Mouse (Mus musculus) limb, embryonic 13.5 days (tissue): ENCODE measurements around the gene Zfp568. TPM values are rescaled to one million over a fixed set of nuclear protein-coding genes. Genes with fewer than 3 reads are reported as not detected.

Source experiments
- ATAC-seq: fragments of 200-750 bp; cut with Nextera tagmentation; 2 replicates; pipeline ENCODE4 v1.8.0; 2017; ENCODE audit warnings: low read depth, moderate number of reproducible peaks, moderate TSS enrichment; ENCODE audit not compliant: low FRiP score
- H3K27ac ChIP-seq: fragments of 300-500 bp; sonication (generic); 2 replicates; pipeline ENCODE4 v1.5.1; 2015; ENCODE audit warnings: inconsistent platforms, mild to moderate bottlenecking, moderate library complexity
- H3K27me3 ChIP-seq: fragments of 300-500 bp; sonication (generic); 2 replicates; pipeline ENCODE4 v1.6.1; 2015; ENCODE audit warnings: mild to moderate bottlenecking, inconsistent platforms
- H3K36me3 ChIP-seq: fragments of 300-500 bp; sonication (generic); 2 replicates; pipeline ENCODE4 v1.6.1; 2015; ENCODE audit warnings: inconsistent platforms, mild to moderate bottlenecking, moderate library complexity
- H3K4me1 ChIP-seq: fragments of 300-500 bp; sonication (generic); 2 replicates; pipeline ENCODE4 v1.6.1; 2015; ENCODE audit warnings: inconsistent platforms
- H3K4me2 ChIP-seq: fragments of 300-500 bp; sonication (generic); replicated peaks from 2 replicates; pipeline ENCODE4 v1.6.1; 2015; ENCODE audit warnings: inconsistent platforms, mild to moderate bottlenecking, moderate library complexity
- H3K4me3 ChIP-seq: fragments of 300-500 bp; sonication (generic); 2 replicates; pipeline ENCODE4 v1.5.1; 2015; ENCODE audit warnings: moderate library complexity, mild to moderate bottlenecking, inconsistent platforms
- H3K9ac ChIP-seq: fragments of 300-500 bp; sonication (generic); 2 replicates; pipeline ENCODE4 v1.6.1; 2015; ENCODE audit warnings: mild to moderate bottlenecking, inconsistent platforms
- H3K9me3 ChIP-seq: fragments of 300-500 bp; sonication (generic); 2 replicates; pipeline ENCODE4 v1.6.1; 2016; ENCODE audit warnings: inconsistent platforms
- WGBS: fragments of 180-500 bp; shearing (Covaris S2); methylation state at CpG from one replicate; pipeline ENCODE4 v1.1.7; 2015; 5-methylcytosine and 5-hydroxymethylcytosine counted together
- polyA plus RNA-seq: library from polyadenylated mRNA; unstranded; fragments of >200 nt; fragmentation: Nextera tagmentation; extraction: Ambion mirVana; gene quantifications from 2 replicates; pipeline ENCODE4 v1.2.1, GENCODE M21; 2015

Gene Zfp568
- 27.2 and 27.9 TPM in 2 replicates for polyA plus RNA-seq

- peak within 1 kb of the TSS; percentile 92 for H3K9ac ChIP-seq
- H3K27ac ChIP-seq: peak within 1 kb of the TSS; percentile 97
- H3K9me3 ChIP-seq: no peaks in the 10 kb centered on the region
- H3K4me1 ChIP-seq: peaks cover 34% of the 10 kb centered on the region
- peaks cover 29% of the 10 kb centered on the region for H3K36me3 ChIP-seq
- H3K27me3 ChIP-seq: no peaks in the 10 kb centered on the region
- peak within 1 kb of the TSS; percentile 82 for H3K4me3 ChIP-seq
- H3K4me2 ChIP-seq: peak within 1 kb of the TSS; percentile 69
- WGBS: under 1% methylated on average over 62 of the region's 62 CpGs
- peak; percentile 92 for ATAC-seq
Observed at GRCm38 (mm10) chr7:29983690-29984380, at the start of gene Zfp568. Gene Zfp568, plus strand, starts transcription at chr7:29983955.

- ATAC-seq: no peak
- no peak overlapping the region for H3K4me3 ChIP-seq
- H3K36me3 ChIP-seq: peaks cover 71% of the 10 kb centered on the region
- 84% methylated on average over 6 of the region's 6 CpGs for WGBS
- H3K9ac ChIP-seq: no peak overlapping the region
- H3K4me2 ChIP-seq: no peak overlapping the region
- H3K27ac ChIP-seq: no peak overlapping the region
- no peaks in the 10 kb centered on the region for H3K4me1 ChIP-seq
- no peaks in the 10 kb centered on the region for H3K9me3 ChIP-seq
- H3K27me3 ChIP-seq: no peaks in the 10 kb centered on the region
Observed at GRCm38 (mm10) chr7:29938856-29939255, 44.9 kb upstream of the Zfp568 start.

GRCm38 (mm10) chr7:29941027-29941426 lies 42.7 kb upstream of the Zfp568 start:
- WGBS: 89% methylated on average over 11 of the region's 11 CpGs
- no peak overlapping the region for H3K9ac ChIP-seq
- ATAC-seq: no peak
- no peaks in the 10 kb centered on the region for H3K4me1 ChIP-seq
- no peaks in the 10 kb centered on the region for H3K27me3 ChIP-seq
- peaks cover 59% of the 10 kb centered on the region for H3K36me3 ChIP-seq
- no peak overlapping the region for H3K27ac ChIP-seq
- H3K9me3 ChIP-seq: no peaks in the 10 kb centered on the region
- no peak overlapping the region for H3K4me3 ChIP-seq
- H3K4me2 ChIP-seq: no peak overlapping the region

GRCm38 (mm10) chr7:29942740-29943139 lies 41.0 kb upstream of the Zfp568 start:
- H3K27ac ChIP-seq: no peak overlapping the region
- no peak overlapping the region for H3K4me3 ChIP-seq
- no peak for ATAC-seq
- H3K36me3 ChIP-seq: peaks cover 44% of the 10 kb centered on the region
- no peaks in the 10 kb centered on the region for H3K4me1 ChIP-seq
- WGBS: 58% methylated on average over 2 of the region's 2 CpGs
- no peaks in the 10 kb centered on the region for H3K9me3 ChIP-seq
- no peak overlapping the region for H3K4me2 ChIP-seq
- no peaks in the 10 kb centered on the region for H3K27me3 ChIP-seq
- H3K9ac ChIP-seq: no peak overlapping the region

- Histone ChIP-seq H3K4me3 (no peak overlapping the region), H3K4me2 (no peak overlapping the region), H3K9ac (no peak overlapping the region), H3K36me3 (peaks cover 48% of the 10 kb centered on the region), H3K9me3 (no peaks in the 10 kb centered on the region), H3K27ac (no peak overlapping the region), H3K4me1 (no peaks in the 10 kb centered on the region), H3K27me3 (no peaks in the 10 kb centered on the region)
- ATAC-seq: no peak
- 72% methylated on average over 2 of the region's 2 CpGs for WGBS
Observed at GRCm38 (mm10) chr7:29943720-29944119, 40.0 kb upstream of the Zfp568 start.

- Histone ChIP-seq H3K4me2 (no peak overlapping the region), H3K27ac (no peak overlapping the region), H3K9ac (no peak overlapping the region), H3K4me1 (no peaks in the 10 kb centered on the region), H3K4me3 (no peak overlapping the region), H3K9me3 (no peaks in the 10 kb centered on the region), H3K27me3 (no peaks in the 10 kb centered on the region), H3K36me3 (peaks cover 51% of the 10 kb centered on the region)
- ATAC-seq: no peak
- WGBS: 84% methylated on average over 2 of the region's 2 CpGs
Observed at GRCm38 (mm10) chr7:29944201-29944600, 39.6 kb upstream of the Zfp568 start.

- H3K9me3 ChIP-seq: no peaks in the 10 kb centered on the region
- ATAC-seq: no peak; the same call in 1 of the 2 replicates
- peak overlapping the region; percentile 94 for H3K9ac ChIP-seq
- H3K27ac ChIP-seq: peak overlapping the region; percentile 95; the same call in 1 of the 2 replicates
- H3K4me1 ChIP-seq: no peaks in the 10 kb centered on the region
- peak overlapping the region; percentile 65 for H3K4me2 ChIP-seq
- H3K27me3 ChIP-seq: no peaks in the 10 kb centered on the region
- 28% methylated on average over 10 of the region's 10 CpGs for WGBS
- peaks cover 30% of the 10 kb centered on the region for H3K36me3 ChIP-seq
- H3K4me3 ChIP-seq: peak overlapping the region; percentile 74
Observed at GRCm38 (mm10) chr7:29953086-29953485, 30.7 kb upstream of the Zfp568 start.

- Histone ChIP-seq H3K4me3 (peak within 1 kb of the TSS; percentile 74), H3K27ac (peak within 1 kb of the TSS; percentile 95), H3K4me1 (no peaks in the 10 kb centered on the region), H3K27me3 (no peaks in the 10 kb centered on the region), H3K36me3 (peaks cover 25% of the 10 kb centered on the region), H3K9me3 (no peaks in the 10 kb centered on the region), H3K9ac (peak within 1 kb of the TSS; percentile 94), H3K4me2 (peak within 1 kb of the TSS; percentile 65)
- ATAC-seq: peak; percentile 92
- WGBS: 2% methylated on average over 52 of the region's 52 CpGs
Observed at GRCm38 (mm10) chr7:29953513-29954401, 30.0 kb upstream of the Zfp568 start, which contains the start of gene Zfp74. Gene Zfp74, minus strand, starts transcription at chr7:29954089.

- no peaks in the 10 kb centered on the region for H3K27me3 ChIP-seq
- 32% methylated on average over 4 of the region's 4 CpGs for WGBS
Observed at GRCm38 (mm10) chr7:29954731-29955130, 29.0 kb upstream of the Zfp568 start.

GRCm38 (mm10) chr7:29956257-29956656 lies 27.5 kb upstream of the Zfp568 start:
- 0 out of 2 replicates have a peak overlapping the region, but pooled peaks have one; percentile 11 for H3K4me3 ChIP-seq
- peak overlapping the region; percentile 37 for H3K4me2 ChIP-seq
- 50% methylated on average over 10 of the region's 10 CpGs for WGBS
- no peaks in the 10 kb centered on the region for H3K27me3 ChIP-seq
- H3K27ac ChIP-seq: no peak overlapping the region
- no peaks in the 10 kb centered on the region for H3K4me1 ChIP-seq
- H3K9ac ChIP-seq: no peak overlapping the region
- no peak for ATAC-seq
- peaks cover 2% of the 10 kb centered on the region for H3K36me3 ChIP-seq
- H3K9me3 ChIP-seq: no peaks in the 10 kb centered on the region

More at GRCm38 (mm10) chr7:29954731-29955130, 29.0 kb upstream of the Zfp568 start:
- no peak for ATAC-seq
- Histone ChIP-seq H3K4me3 (peak overlapping the region; percentile 74), H3K4me1 (no peaks in the 10 kb centered on the region), H3K4me2 (peak overlapping the region; percentile 65), H3K9me3 (no peaks in the 10 kb centered on the region), H3K9ac (no peak overlapping the region), H3K27ac (no peak overlapping the region), H3K36me3 (peaks cover 17% of the 10 kb centered on the region)

GRCm38 (mm10) chr7:29958125-29958724 lies 25.5 kb upstream of the Zfp568 start:
- Histone ChIP-seq H3K9ac (no peak overlapping the region), H3K4me2 (no peak overlapping the region), H3K36me3 (no peaks in the 10 kb centered on the region), H3K4me3 (no peak overlapping the region), H3K4me1 (no peaks in the 10 kb centered on the region), H3K27me3 (no peaks in the 10 kb centered on the region), H3K27ac (no peak overlapping the region), H3K9me3 (no peaks in the 10 kb centered on the region)
- 84% methylated on average over 11 of the region's 11 CpGs for WGBS
- ATAC-seq: no peak

GRCm38 (mm10) chr7:29959004-29959403 lies 24.8 kb upstream of the Zfp568 start:
- Histone ChIP-seq H3K4me2 (no peak overlapping the region), H3K9ac (no peak overlapping the region), H3K9me3 (no peaks in the 10 kb centered on the region), H3K4me1 (no peaks in the 10 kb centered on the region), H3K36me3 (no peaks in the 10 kb centered on the region), H3K27ac (no peak overlapping the region), H3K4me3 (no peak overlapping the region), H3K27me3 (no peaks in the 10 kb centered on the region)
- ATAC-seq: no peak
- WGBS: 64% methylated on average over 3 of the region's 3 CpGs
